Mouse (Mus musculus) thymus, postnatal 14 days (tissue): ENCODE results near the gene Hax1.

Experiments
- DNase-seq: peaks from one replicate; pipeline ENCODE4 v3.0.0; 2021

Hax1 gene

GRCm38 (mm10) chr3:89998612-89999054, at the start of gene Hax1:
Hax1 (minus strand) TSS chr3:89998780.
- DNase-seq: peak; percentile 95

GRCm38 (mm10) chr3:90036263-90036662, 37.7 kb upstream of the Hax1 start:
- no peak for DNase-seq

GRCm38 (mm10) chr3:90034653-90035052, 36.1 kb upstream of the Hax1 start:
- no peak for DNase-seq

GRCm38 (mm10) chr3:90016626-90017025, 18.0 kb upstream of the Hax1 start:
- DNase-seq: no peak

GRCm38 (mm10) chr3:90010291-90010690, 11.7 kb upstream of the Hax1 start:
- no peak for DNase-seq

GRCm38 (mm10) chr3:90004091-90004796, 5.7 kb upstream of the Hax1 start:
- no peak for DNase-seq

GRCm38 (mm10) chr3:89999830-90000229, 1.2 kb upstream of the Hax1 start:
- DNase-seq: no peak

GRCm38 (mm10) chr3:89999090-89999489, 510 bp upstream of the Hax1 start:
- DNase-seq: no peak

GRCm38 (mm10) chr3:89997791-89998495, 637 bp downstream of the Hax1 start:
- peak; percentile 13 for DNase-seq

GRCm38 (mm10) chr3:89994807-89995515, 3.6 kb downstream of the Hax1 start:
- no peak for DNase-seq

GRCm38 (mm10) chr3:89987822-89988221, 10.8 kb downstream of the Hax1 start:
- DNase-seq: no peak

- no peak for DNase-seq
These were observed 11.4 kb downstream of the Hax1 start for GRCm38 (mm10) chr3:89987211-89987610.

GRCm38 (mm10) chr3:89982426-89982825, 16.2 kb downstream of the Hax1 start:
- no peak for DNase-seq

- DNase-seq: no peak
These were observed 21.7 kb downstream of the Hax1 start for GRCm38 (mm10) chr3:89976859-89977258.

GRCm38 (mm10) chr3:89968509-89968908, 30.1 kb downstream of the Hax1 start:
- DNase-seq: no peak

- DNase-seq: peak; percentile 46
These were observed 31.6 kb downstream of the Hax1 start for GRCm38 (mm10) chr3:89966946-89967345.

- no peak for DNase-seq
These were observed 32.6 kb downstream of the Hax1 start for GRCm38 (mm10) chr3:89965972-89966371.

- no peak for DNase-seq
These were observed 33.0 kb downstream of the Hax1 start for GRCm38 (mm10) chr3:89965557-89965956.

- DNase-seq: peak; percentile 62
These were observed 34.4 kb downstream of the Hax1 start for GRCm38 (mm10) chr3:89963926-89964739.

- DNase-seq: peak; percentile 79
These were observed 35.3 kb downstream of the Hax1 start, which contains the start of gene Atp8b2 for GRCm38 (mm10) chr3:89963221-89963763. Atp8b2 (minus strand) TSS chr3:89963508.

- no peak for DNase-seq
These were observed 35.8 kb downstream of the Hax1 start for GRCm38 (mm10) chr3:89962751-89963220.

- DNase-seq: peak; percentile 30
These were observed 36.4 kb downstream of the Hax1 start for GRCm38 (mm10) chr3:89962059-89962750.
